Mouse (Mus musculus) midbrain, postnatal 0 days (tissue): ENCODE results near the gene Dab2ip. TPM values are rescaled to one million over a fixed set of nuclear protein-coding genes. Genes with fewer than 3 reads are reported as not detected.

Experiments used
- ATAC-seq: fragments of 200-750 bp; cut with Nextera tagmentation; 2 replicates; pipeline ENCODE4 v1.8.0; 2017; ENCODE audit warnings: moderate number of reproducible peaks, mild to moderate bottlenecking, moderate TSS enrichment, moderate library complexity; ENCODE audit not compliant: low FRiP score
- DNase-seq: peaks from one replicate; pipeline ENCODE4 v3.0.0-alpha.2; 2015; ENCODE audit warnings: low spot score
- H3K27ac ChIP-seq: fragments of 300-500 bp; sonication (generic); 2 replicates; pipeline ENCODE4 v1.5.1; 2014; ENCODE audit warnings: low read depth, mild to moderate bottlenecking, low read length, mixed read lengths
- H3K27me3 ChIP-seq: fragments of 300-500 bp; sonication (generic); 2 replicates; pipeline ENCODE4 v1.6.1; 2014; ENCODE audit warnings: low read length, control low read depth, mixed read lengths; ENCODE audit not compliant: insufficient read depth
- H3K36me3 ChIP-seq: fragments of 300-500 bp; sonication (generic); 2 replicates; pipeline ENCODE4 v1.6.1; 2014; ENCODE audit warnings: low read length, control low read depth, mixed read lengths; ENCODE audit not compliant: insufficient read depth
- H3K4me1 ChIP-seq: fragments of 300-500 bp; sonication (generic); 2 replicates; pipeline ENCODE4 v1.6.1; 2014; ENCODE audit warnings: mild to moderate bottlenecking, control low read depth, antibody characterized with exemption, low read length, mixed read lengths; ENCODE audit not compliant: insufficient read depth
- H3K4me2 ChIP-seq: fragments of 300-500 bp; sonication (generic); 2 replicates; pipeline ENCODE4 v1.6.1; 2014; ENCODE audit warnings: low read depth, mild to moderate bottlenecking, low read length, mixed read lengths; ENCODE audit not compliant: poor library complexity, severe bottlenecking
- H3K4me3 ChIP-seq: fragments of 300-500 bp; sonication (generic); 2 replicates; pipeline ENCODE4 v1.5.1; 2014; ENCODE audit warnings: low read depth, mild to moderate bottlenecking, low read length, moderate library complexity
- H3K9ac ChIP-seq: fragments of 300-500 bp; sonication (generic); replicated peaks from 2 replicates; pipeline ENCODE4 v1.6.1; 2014; ENCODE audit warnings: mild to moderate bottlenecking, low read length, moderate library complexity, mixed read lengths; ENCODE audit not compliant: poor library complexity, severe bottlenecking
- H3K9me3 ChIP-seq: fragments of 300-500 bp; sonication (generic); 2 replicates; pipeline ENCODE4 v1.6.1; 2016; ENCODE audit warnings: low read length, control low read depth
- CTCF ChIP-seq: IDR thresholded peaks from 2 replicates; pipeline ENCODE4 v1.5.1; 2016; ENCODE audit warnings: antibody characterized with exemption, mild to moderate bottlenecking
- WGBS: fragments of 180-500 bp; shearing (Covaris S2); extraction: QIAGEN DNeasy Blood & Tissue Kit; methylation state at CpG from one replicate; pipeline ENCODE4 v1.1.7; 2014; 5-methylcytosine and 5-hydroxymethylcytosine counted together
- polyA plus RNA-seq: library from polyadenylated mRNA; unstranded; fragments of >200 nt; fragmentation: Nextera tagmentation; extraction: Ambion mirVana; gene quantifications from 2 replicates; pipeline ENCODE4 v1.2.1, GENCODE M21; 2015
- total RNA-seq: library from RNA; depleted of rRNA; stranded (reverse); fragments of >200 nt; gene quantifications from 2 replicates; pipeline ENCODE4 v1.2.3, GENCODE M21; 2014

The Dab2ip gene
- total and polyA plus RNA-seq, 2 experiments from 2014 or later = 73.3 to 175 TPM

- 94% methylated on average over 6 of the region's 6 CpGs for WGBS
- TF ChIP-seq CTCF = no peak
- ATAC-seq (no peak), DNase-seq (no peak)
- Histone ChIP-seq H3K9ac (no peak overlapping the region), H3K27me3 (no peaks in the 10 kb centered on the region), H3K36me3 (peaks cover 83% of the 10 kb centered on the region), H3K4me1 (no peaks in the 10 kb centered on the region), H3K4me2 (no peak overlapping the region), H3K4me3 (no peak overlapping the region), H3K9me3 (no peaks in the 10 kb centered on the region), H3K27ac (no peak overlapping the region)
Observed at GRCm38 (mm10) chr2:35723267-35723666, 165.2 kb downstream of the Dab2ip start.

DNA sequence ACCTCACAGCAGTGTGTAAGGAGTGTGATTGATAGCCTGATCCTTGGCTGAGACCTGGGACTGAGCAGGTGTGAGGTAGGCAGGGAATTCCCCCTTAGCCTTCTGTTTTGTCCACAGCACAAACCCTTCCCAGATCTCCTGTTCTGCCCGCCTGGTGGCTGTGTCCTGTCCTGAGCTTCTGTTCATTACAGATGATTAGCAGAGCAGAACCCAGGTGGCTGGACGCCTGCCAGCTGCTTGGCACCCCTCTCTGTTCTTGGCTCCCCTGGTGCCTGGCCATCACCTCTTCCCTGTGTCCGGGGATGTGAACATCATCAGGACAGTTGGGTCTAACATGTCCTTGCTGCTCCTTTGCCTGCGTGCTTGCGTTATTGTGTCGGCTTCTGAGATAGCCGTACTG lies 165.6 kb downstream of the Dab2ip start:
- no peaks in the 10 kb centered on the region for H3K27me3 ChIP-seq
- no peak overlapping the region for H3K4me2 ChIP-seq
- H3K36me3 ChIP-seq = peaks cover 83% of the 10 kb centered on the region
- no peak overlapping the region for H3K4me3 ChIP-seq
- TF ChIP-seq CTCF = no peak
- ATAC-seq (no peak), DNase-seq (no peak)
- no peak overlapping the region for H3K27ac ChIP-seq
- H3K4me1 ChIP-seq = no peaks in the 10 kb centered on the region
- 86% methylated on average over 7 of the region's 7 CpGs for WGBS
- H3K9ac ChIP-seq = no peak overlapping the region
- H3K9me3 ChIP-seq = no peaks in the 10 kb centered on the region

DNA sequence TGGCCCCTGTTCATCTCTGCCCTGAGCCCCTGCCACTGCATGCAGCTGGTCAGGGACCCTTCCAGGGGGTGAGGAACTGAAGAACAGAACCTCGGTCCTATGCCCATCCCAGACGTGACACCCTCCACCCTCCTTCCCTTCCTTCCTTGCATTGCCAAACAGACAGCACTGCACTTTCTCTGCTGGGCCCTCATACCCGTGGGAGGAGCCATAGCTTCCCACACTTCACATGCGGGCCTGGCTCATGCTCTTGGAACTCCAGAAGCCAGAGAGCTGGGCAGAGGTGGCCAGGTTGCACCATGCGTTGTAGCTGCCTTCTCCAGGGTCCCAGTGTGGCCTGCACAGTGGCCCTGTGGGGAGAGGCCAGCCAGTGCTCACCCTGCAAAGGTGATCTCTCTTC lies 170.6 kb downstream of the Dab2ip start:
- Histone ChIP-seq H3K27me3 (no peaks in the 10 kb centered on the region), H3K9ac (no peak overlapping the region), H3K9me3 (no peaks in the 10 kb centered on the region), H3K36me3 (peaks cover 45% of the 10 kb centered on the region), H3K27ac (peak overlapping the region; percentile 27; the same call in 1 of the 2 replicates), H3K4me2 (no peak overlapping the region), H3K4me1 (no peaks in the 10 kb centered on the region), H3K4me3 (no peak overlapping the region)
- DNase-seq = no peak
- 55% methylated on average over 5 of the region's 5 CpGs for WGBS
- no peak for ATAC-seq
- TF ChIP-seq CTCF = no peak

GRCm38 (mm10) chr2:35729077-35730065 lies 171.3 kb downstream of the Dab2ip start:
- H3K9ac ChIP-seq = no peak overlapping the region
- 42% methylated on average over 16 of the region's 16 CpGs for WGBS
- no peak overlapping the region for H3K4me3 ChIP-seq
- ATAC-seq (peak; percentile 17; the same call in 1 of the 2 replicates), DNase-seq (peak; percentile 36)
- peaks cover 43% of the 10 kb centered on the region for H3K36me3 ChIP-seq
- H3K9me3 ChIP-seq = no peaks in the 10 kb centered on the region
- H3K27me3 ChIP-seq = no peaks in the 10 kb centered on the region
- no peak overlapping the region for H3K4me2 ChIP-seq
- no peaks in the 10 kb centered on the region for H3K4me1 ChIP-seq
- peak overlapping the region; percentile 27; the same call in 1 of the 2 replicates for H3K27ac ChIP-seq
- peak; percentile 67 for TF ChIP-seq CTCF

DNA sequence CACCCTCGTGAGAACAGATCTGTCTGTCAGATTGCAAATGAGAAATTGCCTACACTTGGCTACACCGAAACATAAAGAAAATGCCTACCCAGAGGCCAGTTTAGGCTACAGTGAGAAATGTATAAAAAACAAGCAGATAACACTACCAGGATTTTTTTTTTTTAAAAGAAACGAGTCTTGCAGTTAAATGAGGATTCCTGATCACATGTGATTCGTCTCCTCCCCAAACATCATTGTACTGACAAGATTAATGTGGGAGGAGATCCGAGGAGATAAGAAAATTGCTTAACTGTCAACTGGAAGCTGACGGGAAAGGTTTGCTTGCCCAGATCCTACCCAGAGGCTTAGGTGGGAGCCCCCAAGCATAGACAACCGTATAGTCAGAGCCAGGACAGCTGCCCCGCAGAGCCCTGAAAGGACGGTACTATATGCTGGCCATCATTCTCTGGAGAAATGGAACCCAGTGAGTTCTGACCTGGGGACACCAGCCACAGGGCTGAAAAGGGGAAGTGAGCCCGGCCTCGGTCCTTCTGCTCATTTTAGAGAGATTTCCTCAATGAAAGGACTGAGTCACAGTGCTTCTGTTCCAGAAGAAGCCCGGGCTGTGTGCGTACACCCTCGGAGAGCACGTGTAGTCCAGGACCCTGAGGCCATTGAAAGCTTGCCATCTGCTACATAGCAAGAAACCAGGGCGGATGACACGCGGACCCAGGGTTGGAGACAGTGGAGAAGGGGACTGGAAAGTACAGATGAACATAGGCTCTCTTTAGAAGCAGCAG lies 173.8 kb downstream of the Dab2ip start:
- H3K27me3 ChIP-seq = no peaks in the 10 kb centered on the region
- H3K36me3 ChIP-seq = peaks cover 28% of the 10 kb centered on the region
- no peak for DNase-seq
- H3K4me3 ChIP-seq = no peak overlapping the region
- no peaks in the 10 kb centered on the region for H3K4me1 ChIP-seq
- H3K9ac ChIP-seq = no peak overlapping the region
- H3K27ac ChIP-seq = no peak overlapping the region
- H3K4me2 ChIP-seq = no peak overlapping the region
- 62% methylated on average over 18 of the region's 18 CpGs for WGBS
- no peaks in the 10 kb centered on the region for H3K9me3 ChIP-seq
- TF ChIP-seq CTCF = no peak
- no peak for ATAC-seq
